Mouse (Mus musculus): Measurements from ENCODE around the gene Col6a6.

Gene Col6a6

DNA sequence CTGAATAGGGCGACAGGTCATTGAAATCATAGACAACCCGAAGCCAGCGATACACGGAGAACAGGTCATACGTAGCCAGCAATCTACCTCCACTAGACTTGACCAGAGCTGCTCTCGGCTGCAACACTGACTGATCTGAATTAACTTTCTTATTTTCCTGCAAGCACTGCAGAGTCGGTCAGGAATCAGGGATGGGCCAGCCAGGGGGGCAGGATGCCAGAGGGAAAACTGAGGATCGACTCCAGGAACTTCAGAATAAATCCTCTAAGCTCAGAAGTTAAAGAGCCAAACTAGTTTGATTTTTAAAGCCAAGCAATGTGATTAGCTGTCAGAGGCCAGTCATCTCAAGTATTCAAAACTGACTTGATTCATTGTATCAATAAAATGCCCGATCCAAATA, 88.5 kb downstream of the Col6a6 start:
- DNase-seq (ENCODE audit: low read depth, low spot score): no peak

DNA sequence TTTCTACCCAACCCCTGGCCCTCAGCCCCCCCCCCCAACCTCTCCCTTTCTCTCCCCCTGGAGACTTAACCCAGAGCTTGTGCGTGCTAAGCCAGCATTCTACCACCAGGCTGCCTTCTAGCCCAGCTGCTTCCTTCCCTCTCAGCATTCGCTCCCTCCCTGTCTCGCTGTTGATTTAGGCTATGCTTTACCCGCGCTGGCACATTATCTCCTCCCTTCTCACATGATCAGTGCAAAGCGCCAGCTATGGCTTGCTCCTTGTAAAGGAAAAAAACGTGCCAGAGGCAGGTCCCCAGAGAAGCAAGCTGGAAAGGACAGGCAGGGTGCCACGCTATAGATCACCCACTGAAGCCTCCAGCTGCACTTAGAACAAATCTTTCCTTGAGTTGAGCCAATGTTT, 90.5 kb downstream of the Col6a6 start:
- DNase-seq (ENCODE audit: low read depth, low spot score): no peak

DNA sequence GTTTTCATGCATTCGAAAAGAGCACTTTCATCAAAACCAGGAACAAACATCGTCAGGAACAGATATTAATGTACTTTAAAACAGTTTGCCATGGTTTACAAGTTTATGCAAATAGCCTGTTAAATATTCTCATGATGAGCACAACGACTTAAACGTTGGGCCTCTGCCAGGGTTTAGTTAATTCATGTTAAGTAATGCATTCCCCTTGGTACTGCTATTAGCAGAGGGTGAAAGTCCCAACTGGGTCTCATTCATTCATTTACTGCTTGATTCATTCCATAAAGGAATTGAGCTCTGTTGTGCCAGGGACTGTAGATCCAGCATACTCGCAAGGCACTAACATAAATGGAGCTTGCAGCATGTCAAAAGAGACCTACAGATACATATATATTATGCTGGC, 92.8 kb downstream of the Col6a6 start:
- no peak for DNase-seq (ENCODE audit: low read depth, low spot score)

DNA sequence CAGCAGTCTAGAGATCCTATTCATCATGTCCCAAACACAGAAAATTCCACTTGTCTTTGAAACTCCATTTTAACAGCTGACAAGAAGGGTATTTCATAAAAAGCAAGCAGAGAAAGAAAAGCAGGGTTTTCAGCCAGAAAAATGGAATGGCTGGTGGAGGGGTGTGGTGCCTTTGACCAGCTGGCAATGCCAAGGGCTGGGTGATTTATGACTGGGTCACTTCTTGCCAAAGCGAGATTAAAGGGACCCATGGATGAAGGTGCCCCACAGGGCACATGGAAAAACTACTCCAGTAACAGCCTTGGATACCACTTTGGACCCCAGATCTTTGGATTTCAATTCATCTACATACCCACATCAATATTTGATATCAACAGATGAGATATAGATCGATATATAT, 93.3 kb downstream of the Col6a6 start:
- DNase-seq (ENCODE audit: low read depth, low spot score): no peak

DNA sequence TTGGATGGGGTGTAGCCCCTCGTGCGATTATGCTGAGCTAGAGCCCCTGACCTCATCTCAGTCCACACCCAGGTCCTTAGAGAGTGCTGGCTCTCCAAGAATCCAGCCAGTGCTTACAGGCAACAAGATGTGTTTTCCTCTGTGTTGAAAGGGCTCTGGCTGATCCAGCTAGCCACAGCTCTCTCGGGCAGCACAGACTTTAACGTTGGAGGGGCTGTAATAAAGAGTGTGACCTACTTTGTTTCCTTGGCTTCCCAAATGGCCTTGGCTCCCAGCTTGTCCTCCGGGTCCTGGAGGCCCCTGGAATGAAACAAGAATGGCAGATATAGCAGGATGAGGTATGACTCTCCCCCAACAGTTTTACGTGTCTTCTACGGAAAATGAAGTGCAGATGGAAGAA, 96.0 kb downstream of the Col6a6 start:
- no peak for DNase-seq (ENCODE audit: low read depth, low spot score)

DNA sequence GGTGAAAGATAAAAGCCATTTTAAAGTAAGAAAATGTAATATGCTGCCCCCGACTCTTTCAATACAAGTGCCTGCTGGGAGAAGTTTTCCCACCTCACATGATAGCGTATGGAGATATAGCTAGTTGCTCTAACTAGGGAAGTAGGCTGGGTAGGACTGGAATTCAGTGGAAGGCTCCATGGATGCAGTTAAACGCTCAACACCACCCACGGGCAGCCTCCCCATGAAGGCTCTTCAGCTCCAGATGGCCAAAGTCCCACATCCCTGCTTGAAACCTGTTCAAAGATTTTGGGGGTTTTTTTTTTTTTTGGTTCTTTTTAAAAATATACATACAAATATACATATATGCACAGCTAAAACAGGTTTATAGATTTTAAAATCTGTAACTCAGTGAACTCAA, 107.5 kb downstream of the Col6a6 start:
- DNase-seq (ENCODE audit: low read depth, low spot score): no peak

DNA sequence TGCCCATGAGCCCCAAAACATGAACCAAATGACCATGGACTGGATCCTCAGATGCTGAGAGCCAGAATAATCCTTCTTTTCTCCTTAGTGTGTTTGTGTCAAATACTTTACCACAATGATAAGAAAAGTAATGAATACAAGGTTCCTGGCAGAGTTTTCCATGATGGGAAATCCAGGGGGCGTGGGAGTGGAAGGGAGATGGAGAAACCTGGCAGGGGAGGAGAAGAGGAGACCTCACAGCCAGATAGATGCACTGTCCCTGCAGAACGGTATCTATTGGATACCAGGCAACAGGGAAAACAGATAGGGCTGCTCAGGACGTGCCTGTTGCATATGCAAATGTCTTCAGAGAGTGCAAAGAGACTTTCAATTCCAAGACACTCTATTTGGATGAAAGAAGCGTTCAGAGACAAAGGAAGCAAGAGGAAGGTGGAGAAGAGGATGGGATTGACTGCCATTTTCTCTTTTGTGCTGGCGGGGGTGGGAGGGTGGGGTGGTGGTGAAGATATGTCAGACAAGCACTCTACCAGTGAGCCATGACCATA, 108.0 kb downstream of the Col6a6 start:
- no peak for DNase-seq (ENCODE audit: low read depth, low spot score)

DNA sequence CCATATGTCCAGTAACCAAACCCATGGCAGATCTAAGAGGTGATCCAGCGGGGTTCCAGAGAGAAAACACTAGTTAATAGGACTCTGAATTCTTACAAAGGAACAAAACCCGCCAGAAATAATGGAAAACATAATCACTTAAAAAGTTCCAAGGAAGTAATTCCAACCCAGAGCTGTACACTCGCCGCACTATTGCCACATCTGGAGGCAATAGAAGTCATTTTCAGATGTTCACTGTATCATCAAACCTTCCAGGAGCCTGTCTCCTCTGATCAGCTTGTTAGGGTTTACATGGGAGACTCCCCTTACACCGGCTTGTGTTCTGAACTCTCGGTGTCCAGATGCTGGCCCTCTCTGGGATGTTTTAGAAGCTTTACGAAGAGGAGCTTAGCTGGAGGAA, 108.6 kb downstream of the Col6a6 start:
- no peak for DNase-seq (ENCODE audit: low read depth, low spot score)

DNA sequence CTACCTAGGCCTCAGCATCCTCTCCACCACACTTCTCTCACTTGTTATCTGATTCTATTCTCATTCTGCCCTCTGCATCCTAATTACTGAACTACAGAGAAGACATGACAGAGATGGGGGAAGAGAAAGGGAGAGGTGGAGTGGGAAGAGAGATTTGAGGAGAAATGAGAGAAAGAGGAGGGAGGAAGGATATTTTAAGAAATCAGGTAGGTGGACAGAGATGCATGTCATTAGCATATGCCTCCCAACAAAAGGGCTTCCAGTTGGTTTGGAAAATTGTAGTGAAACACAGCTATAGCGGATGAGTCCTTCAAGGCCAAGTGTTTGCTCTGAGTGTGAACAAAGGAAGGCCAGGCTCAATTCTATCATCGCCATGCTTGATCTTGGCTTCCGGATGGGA, 115.9 kb downstream of the Col6a6 start:
- no peak for DNase-seq (ENCODE audit: low read depth, low spot score)

DNA sequence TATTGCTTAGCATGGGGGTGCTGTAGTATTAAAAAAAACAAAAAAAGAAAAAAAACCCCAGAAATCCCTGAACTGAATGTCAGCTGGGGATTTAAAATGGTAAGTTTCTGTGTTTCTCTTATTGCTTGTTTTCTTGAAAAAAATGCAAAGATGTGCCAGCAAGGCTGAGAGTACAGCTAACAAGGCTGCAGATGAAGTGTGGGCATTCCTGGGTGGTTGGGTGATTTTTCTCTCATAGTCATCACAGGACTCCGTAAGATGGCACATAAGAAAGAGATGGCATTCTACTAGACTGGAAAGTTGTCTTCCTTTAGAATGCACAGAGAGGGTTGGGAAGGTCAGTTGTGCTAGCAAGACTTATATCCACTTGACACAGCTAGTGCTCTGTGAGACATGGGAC, 122.9 kb downstream of the Col6a6 start:
- no peak for DNase-seq (ENCODE audit: low read depth, low spot score)

DNA sequence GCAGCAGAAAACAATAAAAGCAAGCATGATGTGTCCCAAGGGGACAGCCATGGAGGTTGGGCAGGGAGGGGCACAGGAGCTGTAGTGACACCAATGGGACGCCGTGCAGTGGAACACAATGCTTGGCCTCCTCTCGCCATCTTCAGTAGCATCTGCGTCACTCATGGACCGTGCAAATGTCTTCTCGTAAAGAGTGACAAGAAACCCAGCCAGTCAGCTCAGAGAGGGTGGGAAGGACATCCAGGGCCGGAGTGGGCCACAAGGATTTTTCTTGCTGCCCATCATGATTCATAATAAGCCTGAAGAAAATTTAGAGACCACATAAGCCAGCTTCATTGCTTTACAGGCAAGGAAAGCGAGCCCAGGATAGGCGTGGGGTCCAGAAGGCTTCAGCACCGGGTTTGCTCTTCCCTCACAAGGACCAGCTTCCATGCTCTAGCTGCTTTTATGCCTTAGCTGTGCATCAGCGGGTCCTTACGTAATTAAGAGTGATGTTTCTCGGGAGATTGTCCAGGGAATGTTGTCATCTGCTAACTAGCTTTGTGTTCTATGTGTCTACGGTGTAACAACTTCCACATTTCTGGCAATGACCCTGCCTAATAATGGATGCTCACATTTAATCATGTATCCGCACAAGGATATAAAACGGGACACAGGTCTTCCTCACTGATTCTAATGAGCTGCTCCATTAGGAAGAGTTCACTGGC, 123.6 kb downstream of the Col6a6 start:
- DNase-seq (ENCODE audit: low read depth, low spot score): no peak

DNA sequence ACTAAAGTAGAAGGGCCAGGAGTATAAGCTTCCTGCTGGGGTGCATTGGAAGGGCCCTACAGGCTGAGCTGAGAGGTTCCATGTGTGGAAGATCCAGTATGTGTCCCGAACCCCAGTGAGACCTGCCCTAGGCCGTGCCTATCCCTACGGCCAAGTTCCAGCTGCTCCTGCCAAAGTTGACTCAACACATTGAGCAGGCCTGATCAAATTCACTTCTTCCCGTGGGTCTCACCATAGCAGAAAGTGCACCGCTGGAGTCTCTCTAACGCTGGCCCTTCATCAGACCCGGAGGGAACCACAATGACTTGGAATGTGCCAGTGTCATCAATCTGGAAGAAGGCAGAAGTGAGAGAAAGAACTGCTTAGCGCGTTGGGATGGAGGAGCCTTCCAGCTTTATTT, 126.0 kb downstream of the Col6a6 start:
- no peak for DNase-seq (ENCODE audit: low read depth, low spot score)

DNA sequence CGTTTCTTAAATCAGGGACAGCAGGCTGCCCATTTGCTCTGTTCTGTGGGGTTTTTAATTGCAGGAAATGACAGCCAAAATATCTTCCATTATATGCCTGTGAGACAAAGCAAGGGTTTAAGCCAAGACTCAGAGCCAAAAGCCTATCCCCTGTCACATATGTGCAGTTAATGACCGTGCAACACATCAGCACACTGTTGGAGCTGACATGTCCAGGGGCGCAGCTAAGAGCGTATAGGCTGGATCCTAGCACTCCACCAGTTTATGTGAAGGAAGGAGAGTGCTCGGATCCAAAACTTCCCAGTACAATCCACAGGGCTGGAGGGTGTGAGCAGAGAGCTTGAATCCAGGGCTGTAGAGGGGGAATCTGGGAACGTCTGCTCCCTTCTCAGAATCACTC, 127.3 kb downstream of the Col6a6 start:
- no peak for DNase-seq (ENCODE audit: low read depth, low spot score)

DNA sequence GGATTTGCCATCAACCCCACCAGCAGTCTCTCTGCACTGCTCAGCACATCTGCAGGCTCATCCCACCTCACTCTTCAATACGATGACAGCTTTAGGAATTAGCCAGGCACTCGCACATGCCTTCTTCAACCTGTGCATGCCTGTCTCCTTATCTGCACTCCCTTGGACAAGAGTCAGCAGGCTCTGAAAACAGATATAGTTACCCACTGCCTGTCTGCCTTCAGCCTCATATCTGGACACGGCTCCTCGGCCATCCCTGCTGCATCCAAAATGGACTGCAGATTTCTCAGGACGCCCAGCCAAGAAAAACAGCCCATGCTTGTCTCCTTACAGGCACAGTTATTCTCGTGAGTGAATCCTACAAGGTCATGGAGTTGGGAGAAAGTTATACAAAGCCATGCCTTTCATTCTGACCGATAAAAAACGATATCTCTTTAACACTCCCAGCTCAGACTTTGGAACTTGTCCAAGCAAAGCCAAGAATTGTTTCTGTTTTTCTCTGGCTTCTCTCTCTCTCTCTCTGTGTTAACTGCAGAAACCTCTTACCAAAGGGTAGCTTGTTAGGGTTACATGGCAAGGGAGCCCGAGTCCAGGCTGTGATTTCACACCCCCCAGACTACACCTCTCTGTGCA, 130.1 kb downstream of the Col6a6 start:
- no peak for DNase-seq (ENCODE audit: low read depth, low spot score)

DNA sequence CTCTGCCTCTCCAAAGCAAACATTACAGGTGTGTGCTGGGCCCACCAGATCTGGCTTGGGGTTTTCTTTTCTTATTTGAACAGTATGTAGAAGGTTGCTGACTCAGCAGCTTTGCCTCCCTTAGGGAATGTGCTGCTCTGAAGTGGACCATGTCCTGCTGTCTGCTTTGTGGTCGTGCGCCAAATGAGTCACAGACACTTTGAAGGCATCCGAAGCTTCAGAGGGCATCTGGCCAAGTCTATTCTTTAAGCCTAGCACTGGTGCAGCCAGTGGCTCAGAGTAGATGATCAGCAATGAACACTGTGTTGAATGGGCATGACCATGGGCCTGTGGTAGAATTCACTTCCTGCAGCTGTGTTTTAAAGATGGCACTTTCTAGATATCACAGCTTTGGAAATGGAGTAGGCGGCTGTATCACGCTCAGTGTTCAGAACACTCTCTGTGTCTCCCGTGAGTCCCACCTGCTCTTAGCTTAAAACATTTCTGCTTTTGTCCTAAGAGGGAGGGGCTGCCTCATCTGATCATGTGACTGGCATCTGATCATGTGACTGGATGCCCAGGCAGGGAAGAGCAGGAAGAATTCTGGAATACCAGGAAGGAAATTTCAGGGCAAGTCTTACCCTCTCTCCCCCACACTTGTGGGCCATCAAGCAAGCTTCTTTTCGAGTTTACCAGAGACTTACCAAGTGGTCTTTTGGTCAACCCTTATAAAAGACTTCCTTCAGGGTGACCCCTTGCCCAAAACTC, 131.0 kb downstream of the Col6a6 start:
- no peak for DNase-seq (ENCODE audit: low read depth, low spot score)

DNA sequence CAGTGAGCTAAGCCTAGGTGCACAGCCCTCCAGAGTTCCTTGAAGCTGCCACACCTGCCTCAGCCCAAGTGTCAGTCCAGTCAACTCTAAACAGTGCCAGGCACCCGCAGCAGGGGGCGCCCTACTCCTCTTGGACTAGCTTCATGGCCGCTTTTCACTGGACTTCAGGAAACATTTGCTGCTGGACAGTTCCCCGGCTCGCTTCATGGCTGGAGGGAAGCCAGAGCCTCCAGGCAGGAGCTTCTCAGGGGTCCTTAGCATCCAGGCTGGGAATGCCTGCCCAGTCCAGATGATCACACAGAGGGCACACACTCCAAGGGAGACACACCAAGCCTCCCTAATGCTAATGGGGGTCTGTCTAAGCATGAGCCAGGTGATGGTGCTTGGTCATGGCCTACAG, 134.1 kb downstream of the Col6a6 start:
- DNase-seq (ENCODE audit: low read depth, low spot score): no peak

DNA sequence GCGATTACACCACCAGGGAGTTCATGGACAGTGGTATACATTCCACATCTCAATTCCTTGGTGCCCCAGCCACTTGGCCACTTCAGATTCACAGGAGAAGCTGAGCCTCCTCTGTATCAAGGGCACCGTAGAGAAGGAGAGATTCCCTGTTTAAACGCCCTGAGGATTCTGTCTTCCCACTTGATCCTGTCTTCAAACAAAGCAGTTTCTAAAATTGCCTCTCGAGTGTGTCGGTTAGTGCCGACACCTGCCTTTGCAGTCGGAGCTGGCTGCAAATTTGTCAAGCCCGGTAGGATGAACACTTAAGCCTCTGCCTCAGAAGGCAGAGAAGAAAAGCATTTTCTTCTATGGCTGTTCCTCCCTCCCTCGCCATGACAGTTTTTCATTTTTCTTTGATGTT, 134.9 kb downstream of the Col6a6 start:
- no peak for DNase-seq (ENCODE audit: low read depth, low spot score)

DNA sequence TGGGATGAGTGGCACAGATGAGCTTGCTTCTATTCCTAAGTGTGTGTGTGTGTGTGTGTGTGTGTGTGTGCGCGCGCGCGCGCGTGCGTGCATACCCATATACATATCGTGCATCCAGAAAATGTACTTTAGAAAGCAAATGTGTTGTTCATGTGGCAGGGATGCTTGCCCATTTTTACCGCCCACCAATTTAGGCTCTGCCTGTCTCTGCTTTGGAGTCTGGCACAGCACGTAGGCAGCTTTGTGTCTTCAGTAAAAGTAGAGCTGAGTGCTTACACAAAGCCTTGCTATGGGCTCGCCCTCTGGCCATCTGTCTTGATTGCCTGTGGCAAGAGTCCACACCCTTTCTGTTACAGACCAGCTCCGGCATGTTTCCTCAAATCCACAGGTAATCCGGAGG, 135.5 kb downstream of the Col6a6 start:
- no peak for DNase-seq (ENCODE audit: low read depth, low spot score)

DNA sequence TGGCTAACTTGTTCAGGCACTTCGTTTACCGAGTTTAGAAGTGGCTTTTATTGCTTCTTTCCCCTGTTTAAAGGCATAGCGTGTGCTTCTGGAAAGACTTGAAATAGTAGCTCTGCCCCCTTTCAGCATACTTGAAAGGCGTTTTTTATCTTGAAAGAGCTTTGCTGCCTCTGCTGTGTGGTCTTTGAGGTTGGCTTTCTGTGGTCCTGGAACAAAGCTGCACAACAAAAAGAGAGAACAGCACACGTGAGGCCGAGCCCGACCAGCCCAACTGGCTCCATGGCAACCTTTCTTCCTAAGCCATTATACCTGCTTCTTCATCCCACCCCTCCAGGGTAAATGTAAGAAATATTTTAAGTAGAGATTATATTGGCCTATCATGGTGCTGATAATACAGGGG, 138.5 kb downstream of the Col6a6 start:
- no peak for DNase-seq (ENCODE audit: low read depth, low spot score)

DNA sequence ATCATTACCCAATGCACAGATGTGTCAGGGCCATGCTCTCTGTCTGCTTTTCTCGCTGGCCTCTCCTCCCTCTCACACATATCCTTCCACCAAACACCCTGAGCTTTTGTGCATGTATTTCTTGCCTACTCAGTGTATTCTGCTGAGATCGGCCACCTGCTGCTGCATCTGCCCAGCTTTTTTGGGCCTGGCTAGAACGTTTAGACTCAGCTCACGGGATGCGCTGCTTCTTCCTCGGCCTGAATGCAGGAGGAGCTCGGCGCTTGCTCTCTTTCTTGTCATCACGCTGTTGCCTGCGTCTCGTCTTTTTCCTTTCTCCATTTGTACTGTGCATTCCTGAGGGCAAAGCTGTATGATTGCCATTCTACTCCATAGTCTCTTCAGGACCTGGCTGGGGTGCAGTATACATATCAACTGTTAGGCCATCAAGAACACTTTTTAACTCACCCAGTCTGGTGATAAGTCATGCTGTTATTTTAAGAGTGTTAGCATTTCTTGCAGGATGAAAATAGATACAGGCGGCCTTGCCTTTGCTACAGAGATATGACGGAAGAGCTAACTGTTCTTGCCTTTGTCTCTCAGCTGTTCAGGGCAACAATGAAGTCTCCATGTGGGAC, 143.3 kb downstream of the Col6a6 start:
- no peak for DNase-seq (ENCODE audit: low read depth, low spot score)

DNA sequence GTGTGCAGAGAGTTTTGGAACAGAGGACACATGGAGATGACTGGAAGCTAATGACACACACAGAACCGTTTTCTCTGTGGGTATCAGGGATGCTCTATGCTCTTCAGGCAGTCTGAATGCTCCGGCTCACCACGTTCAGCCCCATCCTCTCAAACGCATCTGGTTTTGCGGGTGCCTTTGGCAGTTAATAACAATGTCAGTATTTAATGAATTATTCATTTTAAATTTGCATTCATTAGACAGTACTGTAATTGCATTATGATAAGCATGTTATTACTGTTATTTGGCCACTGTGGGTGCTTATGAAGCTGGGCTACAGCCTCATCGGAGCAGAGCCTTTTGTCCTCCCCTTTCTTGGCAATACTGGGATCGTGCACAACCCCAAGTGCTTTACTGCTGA, 146.6 kb downstream of the Col6a6 start:
- no peak for DNase-seq (ENCODE audit: low read depth, low spot score)

DNA sequence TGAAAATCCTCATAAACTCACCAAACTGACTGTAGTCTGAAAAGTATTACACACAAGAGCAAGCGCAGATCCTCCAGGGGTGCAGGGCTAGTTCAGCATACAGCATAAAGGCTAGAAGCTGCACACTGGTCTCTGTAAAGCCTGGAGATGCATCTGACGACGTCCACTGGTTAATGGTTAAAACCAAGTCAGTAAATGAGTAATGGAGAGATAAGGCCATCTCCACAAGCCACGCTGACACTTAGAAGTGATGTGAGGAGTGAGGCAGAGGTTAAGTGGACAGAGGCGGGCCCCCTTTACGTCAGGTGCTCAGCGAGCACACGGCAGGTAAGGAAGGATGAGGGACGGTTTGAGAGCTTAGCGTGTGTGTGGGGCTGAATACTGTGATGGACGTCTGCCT, 152.0 kb downstream of the Col6a6 start:
- DNase-seq (ENCODE audit: low read depth, low spot score): no peak
